Mouse (Mus musculus): ENCODE measurements at regions not wholly inside any gene's neighbourhood (a gene's known extent, or its start where the extent isn't known, plus 50 kb on each side); places are given as distances from the start of the nearest gene placed in this dataset.

- TF ChIP-seq GATA1 (IDR thresholded peaks at IDR 0.05; ENCODE audit: borderline replicate concordance, low read length) (no peak), FLI1 (IDR thresholded peaks at IDR 0.05; ENCODE audit: low read length) (no peak)
These were observed 225.8 kb upstream of the N6amt1 start for GRCm38 (mm10) chr16:87128230-87128629.
